Mouse (Mus musculus): ENCODE measurements around the gene Yy2. TPM values are rescaled to one million over a fixed set of nuclear protein-coding genes. Genes with fewer than 3 reads are reported as not detected.

The Yy2 gene
- not detected for total RNA-seq (2021)
- long read RNA-seq, experiment 1, result 0 reads
- long read RNA-seq, experiment 2, result 0 reads

- no peak for DNase-seq (ENCODE audit: low spot score in 2 of 2)
Measured at GRCm38 (mm10) chrX:157568840-157569239, at the start of gene Yy2. Yy2 (minus strand) TSS chrX:157568985.

- DNase-seq (ENCODE audit: low spot score in 2 of 2), result no peak
Measured at GRCm38 (mm10) chrX:157612894-157613293, 44.1 kb upstream of the Yy2 start.

- peak in 1 of 2 experiments; percentile 25 for DNase-seq (ENCODE audit: low spot score in 2 of 2)
Measured at GRCm38 (mm10) chrX:157601450-157601849, 32.7 kb upstream of the Yy2 start.

GRCm38 (mm10) chrX:157598186-157598996, 29.6 kb upstream of the Yy2 start, which contains the start of gene Mbtps2:
Mbtps2 (minus strand) TSS chrX:157598715.
- DNase-seq (ENCODE audit: low spot score in 2 of 2), result peak; percentile 47 to 54

GRCm38 (mm10) chrX:157597585-157598185, 28.9 kb upstream of the Yy2 start:
- no peak for DNase-seq (ENCODE audit: low spot score in 2 of 2)

GRCm38 (mm10) chrX:157596802-157597201, 28.0 kb upstream of the Yy2 start:
- no peak for DNase-seq (ENCODE audit: low spot score in 2 of 2)

- DNase-seq (ENCODE audit: low spot score in 2 of 2), result no peak
Measured at GRCm38 (mm10) chrX:157595927-157596326, 27.1 kb upstream of the Yy2 start.

- no peak for DNase-seq (ENCODE audit: low spot score in 2 of 2)
Measured at GRCm38 (mm10) chrX:157594606-157595005, 25.8 kb upstream of the Yy2 start.

- DNase-seq (ENCODE audit: low spot score in 2 of 2), result peak in 1 of 2 experiments; percentile 33
Measured at GRCm38 (mm10) chrX:157587001-157587400, 18.2 kb upstream of the Yy2 start.

- DNase-seq (ENCODE audit: low spot score in 2 of 2), result peak in 1 of 2 experiments; percentile 21
Measured at GRCm38 (mm10) chrX:157586397-157586796, 17.6 kb upstream of the Yy2 start.

GRCm38 (mm10) chrX:157579108-157579614, 10.4 kb upstream of the Yy2 start:
- no peak for DNase-seq (ENCODE audit: low spot score in 2 of 2)

GRCm38 (mm10) chrX:157574683-157575082, 5.9 kb upstream of the Yy2 start:
- DNase-seq (ENCODE audit: low spot score in 2 of 2), result no peak

- no peak for DNase-seq (ENCODE audit: low spot score in 2 of 2)
Measured at GRCm38 (mm10) chrX:157563794-157564193, 5.0 kb downstream of the Yy2 start.

GRCm38 (mm10) chrX:157547082-157547481, 21.7 kb downstream of the Yy2 start:
- no peak for DNase-seq (ENCODE audit: low spot score in 2 of 2)

Other genes with a start within 250 kb of the Yy2 start
- under 1 TPM; 0.39 to 0.55 TPM for gene Phex, start 153.7 kb downstream of the Yy2 start, total RNA-seq (2021)
- 100 to 1,000 TPM in 1 of 2 experiments, 10 to 100 TPM in 1; 78.5 to 110 TPM for gene Sms, start 76.7 kb downstream of the Yy2 start, total RNA-seq (2021)
- 10 to 100 TPM; 33.8 to 34.8 TPM for gene Mbtps2, start 29.7 kb upstream of the Yy2 start, total RNA-seq (2021)
- under 1 TPM in 1 of 2 experiments, not detected in 1; 0.74 TPM for gene Smpx, start 129.9 kb upstream of the Yy2 start, total RNA-seq (2021)
- under 1 TPM; 0.16 to 0.26 TPM for gene Klhl34, start 249.4 kb upstream of the Yy2 start, total RNA-seq (2021)